Mouse (Mus musculus): Measurements from ENCODE around the gene 9330161L09Rik. TPM values are rescaled to one million over a fixed set of nuclear protein-coding genes. Genes with fewer than 3 reads are reported as not detected.
"Not testable (repeated sequence)": the region's sequence is repeated elsewhere in the genome, so short reads cannot be mapped to it uniquely, and the experiment has no call there.

Gene 9330161L09Rik
- total RNA-seq (2021): 1 to 10 TPM; 1.2 to 1.6 TPM
- long read RNA-seq, experiment 1: 0 reads
- long read RNA-seq, experiment 2: 0 reads

DNA sequence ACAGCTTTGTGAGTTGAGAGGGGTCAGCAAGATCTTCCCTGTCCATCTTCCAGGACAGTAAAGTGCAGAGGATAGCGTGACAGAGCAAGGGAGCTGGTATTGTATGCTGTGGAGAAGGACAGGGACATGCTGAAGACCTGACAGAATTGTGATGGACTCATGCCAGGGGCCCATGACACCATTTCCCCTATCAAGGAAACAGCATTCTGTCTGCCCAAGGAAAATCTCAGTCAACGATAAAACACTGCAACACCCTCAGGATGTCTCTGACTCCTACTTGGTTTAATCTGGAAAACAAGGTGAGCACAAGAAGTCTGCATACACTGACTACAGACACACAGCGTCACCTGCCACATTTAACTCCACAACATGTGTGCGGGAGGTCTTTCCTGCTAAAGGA lies at the start of gene 9330161L09Rik:
Gene 9330161L09Rik, minus strand, starts transcription at position 101 of the 400 bp plus-strand sequence.
- no peak for DNase-seq

DNA sequence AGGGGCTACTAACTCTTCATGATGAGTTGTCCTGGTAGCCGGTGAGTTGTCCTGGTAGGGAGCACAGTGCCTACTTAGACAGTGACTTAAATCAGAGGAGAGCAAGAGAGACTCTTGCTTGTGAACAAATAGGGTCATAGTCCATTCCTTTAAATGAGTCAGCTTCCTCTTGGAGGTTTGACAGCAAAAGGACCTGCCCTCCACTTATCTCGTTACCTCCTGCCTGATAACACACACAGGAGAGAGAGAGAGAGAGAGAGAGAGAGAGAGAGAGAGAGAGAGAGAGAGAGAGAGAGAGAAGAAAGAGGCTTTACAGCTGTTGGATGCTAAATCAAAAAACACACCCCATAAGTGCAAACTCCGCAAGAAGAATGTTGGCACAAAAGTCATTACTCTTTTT lies 49.5 kb upstream of the 9330161L09Rik start, which contains the start of gene Ifi27l2b:
Gene Ifi27l2b, minus strand, starts transcription at position 84 of the 400 bp plus-strand sequence.
- DNase-seq: no peak

DNA sequence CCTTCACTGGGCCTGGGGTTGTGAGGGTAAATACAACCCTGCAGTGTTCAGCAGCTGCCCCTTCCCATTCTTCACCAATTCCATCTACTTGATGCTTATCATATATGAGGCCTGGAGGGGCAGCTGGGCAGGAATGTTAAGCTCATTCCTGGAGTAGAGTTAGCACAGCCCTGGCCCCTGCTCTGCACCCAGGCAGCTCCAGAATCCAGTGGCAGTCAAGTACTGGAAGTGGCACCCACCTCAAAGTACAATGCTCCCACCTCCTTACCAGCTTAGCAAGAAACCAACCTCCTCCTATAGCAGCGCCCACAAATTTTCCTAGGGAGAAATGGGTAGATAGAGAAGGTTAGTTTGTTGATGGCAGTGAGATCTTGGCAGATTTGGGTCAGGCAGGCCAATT lies 49.1 kb upstream of the 9330161L09Rik start:
- not testable (repeated sequence) for DNase-seq

DNA sequence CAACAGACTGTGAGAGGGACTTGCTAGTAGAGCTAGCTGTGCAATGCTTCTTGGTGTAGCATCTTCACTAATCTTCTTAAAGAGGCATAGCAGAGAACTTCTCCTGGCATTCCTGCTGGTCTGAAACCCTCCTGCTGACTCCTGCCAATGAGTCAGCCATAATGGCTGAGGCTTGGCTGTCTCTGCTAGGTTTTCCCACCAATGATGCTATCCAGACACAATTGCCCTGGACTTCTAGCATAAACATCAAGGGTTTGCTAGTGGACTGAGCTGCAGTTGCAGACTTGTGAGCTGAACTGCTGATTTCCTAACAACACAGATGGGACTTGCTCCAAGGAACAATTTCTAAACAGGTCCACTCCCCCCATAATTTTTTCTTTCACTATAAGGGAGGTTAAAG lies 45.7 kb upstream of the 9330161L09Rik start:
- no peak for DNase-seq

DNA sequence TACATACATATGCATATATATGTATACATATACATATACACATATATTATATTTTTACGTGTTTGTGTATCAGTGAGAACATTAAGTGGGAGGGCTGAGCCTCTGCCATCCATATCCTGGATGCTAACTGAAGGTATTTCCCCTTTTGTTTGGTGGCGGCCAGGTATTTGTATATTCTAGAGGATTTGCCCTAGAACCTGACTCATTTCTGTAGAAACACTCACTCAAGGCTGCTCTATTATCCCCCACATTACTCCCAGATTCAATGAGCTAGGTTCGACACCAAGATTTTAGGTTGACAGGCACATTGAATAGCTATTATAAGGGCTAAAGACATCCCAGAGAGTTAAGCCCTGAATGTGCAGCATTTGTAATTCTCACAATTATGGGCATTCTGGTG lies 37.4 kb upstream of the 9330161L09Rik start:
- no peak for DNase-seq

DNA sequence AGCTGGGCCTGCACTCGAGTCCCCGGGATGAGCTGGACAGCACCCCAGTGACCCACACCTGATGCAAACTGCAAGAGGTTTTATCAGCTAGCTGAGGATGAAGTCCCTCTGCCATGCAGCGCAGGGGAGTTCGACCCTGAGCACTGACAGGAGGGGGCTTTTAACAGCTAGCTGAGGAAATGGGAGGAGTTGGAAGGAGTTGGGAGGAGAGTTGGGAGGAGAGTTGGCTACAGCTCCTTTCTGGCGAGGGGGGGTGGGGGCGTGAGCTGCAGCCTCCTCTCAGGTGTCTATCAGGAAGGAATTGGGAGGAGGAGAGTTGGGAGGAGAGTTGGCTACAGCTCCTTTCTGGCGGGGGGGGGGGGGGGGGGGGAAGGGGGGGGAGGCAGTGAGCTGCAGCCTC lies 36.6 kb upstream of the 9330161L09Rik start:
- peak in 1 of 2 experiments; percentile 30 for DNase-seq

DNA sequence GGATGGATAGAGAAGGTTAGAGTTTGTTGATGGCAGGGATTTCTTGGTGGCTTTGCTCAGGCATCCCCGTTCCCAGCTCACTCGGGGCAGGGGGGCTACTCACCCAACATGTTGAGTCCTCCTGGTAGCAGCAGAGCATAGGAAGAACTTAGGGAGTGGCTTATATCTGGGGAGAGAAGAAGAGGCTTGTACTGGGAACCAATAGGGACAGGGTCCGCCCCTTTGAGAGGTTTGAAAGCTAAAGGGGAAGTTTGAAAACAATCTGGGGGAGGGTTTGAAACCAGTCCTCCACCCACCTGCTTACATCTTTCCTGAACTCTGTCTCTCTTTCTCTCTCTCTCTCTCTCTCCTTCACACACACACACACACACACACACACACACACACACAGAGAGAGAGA lies 35.9 kb upstream of the 9330161L09Rik start, which contains the start of gene Ifi27l2a:
Gene Ifi27l2a, minus strand, starts transcription at position 157 of the 400 bp plus-strand sequence.
- peak; percentile 51 to 68 for DNase-seq

DNA sequence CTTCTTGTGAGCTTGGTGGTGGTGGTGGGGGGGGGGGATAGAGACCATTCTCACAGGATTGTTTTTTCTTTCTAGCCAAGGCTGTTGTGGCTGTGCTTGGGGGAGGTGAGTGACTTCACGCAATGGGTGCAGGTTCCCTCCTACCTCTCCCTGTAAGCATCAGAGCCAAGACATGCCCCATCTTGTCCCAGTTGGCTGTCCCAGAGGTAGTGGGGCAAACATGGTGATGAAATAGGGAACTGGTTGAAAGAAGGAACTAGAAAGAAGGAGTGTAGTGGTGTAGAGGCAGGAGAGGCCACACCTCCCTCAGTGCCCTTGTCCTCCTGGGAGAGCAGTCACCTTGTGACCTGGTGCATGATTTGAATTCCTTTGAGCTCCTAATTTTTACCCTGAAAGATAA lies 30.0 kb upstream of the 9330161L09Rik start:
- DNase-seq: no peak

DNA sequence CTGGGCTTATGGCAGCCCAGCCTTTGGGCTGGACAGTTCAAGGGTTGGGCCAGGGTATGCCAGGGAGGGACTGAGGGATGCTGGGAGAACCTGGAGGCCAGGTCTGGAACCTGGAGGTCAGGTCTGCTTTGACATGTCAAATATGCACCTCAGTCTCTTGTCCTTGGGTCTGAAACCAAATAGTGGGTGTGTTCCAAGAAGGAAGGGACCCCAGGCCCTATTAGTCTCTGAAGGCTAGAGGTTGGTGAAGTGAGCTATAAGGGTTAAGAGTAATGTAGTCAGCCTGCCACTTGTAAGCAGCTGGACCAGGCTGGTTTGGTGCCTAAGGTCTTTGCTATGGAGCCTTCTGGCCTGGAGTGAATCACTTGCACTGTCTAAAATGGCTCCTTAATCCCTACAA lies 27.2 kb upstream of the 9330161L09Rik start:
- no peak for DNase-seq

DNA sequence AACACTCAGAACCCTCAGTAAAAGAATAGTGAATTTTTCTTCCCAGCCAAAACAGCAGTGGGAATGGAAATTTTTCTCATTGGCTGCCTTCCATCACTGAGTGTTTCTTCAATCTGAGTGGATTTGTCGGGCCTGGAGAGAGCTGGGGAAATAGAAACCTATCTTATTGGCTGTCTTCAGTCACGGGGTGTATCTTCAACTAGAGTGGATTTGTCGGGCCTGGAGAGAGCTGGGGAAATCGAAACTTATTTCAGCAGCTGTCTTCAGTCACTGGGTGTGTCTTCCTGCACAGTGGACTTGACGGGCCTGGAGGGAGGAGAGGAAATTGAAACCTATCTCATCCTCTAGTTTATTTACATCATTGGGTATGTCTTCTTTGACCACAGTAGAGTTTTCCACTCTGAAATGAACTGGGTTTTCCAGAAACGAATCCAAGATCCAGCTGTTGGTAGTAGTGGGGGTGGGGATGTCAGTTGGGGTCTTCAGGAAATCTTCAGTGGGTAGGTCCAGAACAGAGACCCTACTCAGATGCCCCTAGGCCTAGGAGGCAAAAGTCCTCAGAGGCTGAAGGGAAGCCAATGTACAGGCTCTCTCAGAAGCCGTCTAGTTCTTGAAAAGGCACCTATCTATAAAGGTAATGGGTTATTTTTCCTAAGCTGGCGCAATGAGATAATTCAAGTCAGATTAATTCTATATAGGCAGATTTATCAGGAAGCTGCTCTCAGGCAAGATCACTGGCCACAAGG lies 26.5 kb upstream of the 9330161L09Rik start, which contains the start of gene Ifi27:
Gene Ifi27, plus strand, starts transcription at position 226 of the 746 bp plus-strand sequence.
- peak; percentile 90 to 96 for DNase-seq

DNA sequence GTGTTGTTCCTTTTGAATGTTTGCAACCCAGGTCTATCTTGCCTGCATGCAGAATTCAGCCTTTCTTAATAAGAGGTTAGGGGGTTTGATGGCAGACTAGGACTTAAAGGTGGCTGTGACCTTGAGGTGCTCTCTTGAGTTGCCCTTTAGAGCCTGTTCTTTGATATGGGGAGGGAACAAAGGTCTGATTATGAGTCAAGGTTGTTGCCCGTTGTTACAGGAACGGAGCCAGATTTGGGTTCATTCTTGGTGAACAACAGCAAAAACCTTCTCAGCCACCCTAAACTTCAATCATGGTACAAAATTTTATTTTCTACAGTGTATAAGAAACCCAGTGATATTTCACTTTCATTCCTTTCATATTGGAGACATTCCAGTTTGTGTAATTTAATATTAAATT lies 25.8 kb upstream of the 9330161L09Rik start:
- DNase-seq: peak in 1 of 2 experiments; percentile 40

DNA sequence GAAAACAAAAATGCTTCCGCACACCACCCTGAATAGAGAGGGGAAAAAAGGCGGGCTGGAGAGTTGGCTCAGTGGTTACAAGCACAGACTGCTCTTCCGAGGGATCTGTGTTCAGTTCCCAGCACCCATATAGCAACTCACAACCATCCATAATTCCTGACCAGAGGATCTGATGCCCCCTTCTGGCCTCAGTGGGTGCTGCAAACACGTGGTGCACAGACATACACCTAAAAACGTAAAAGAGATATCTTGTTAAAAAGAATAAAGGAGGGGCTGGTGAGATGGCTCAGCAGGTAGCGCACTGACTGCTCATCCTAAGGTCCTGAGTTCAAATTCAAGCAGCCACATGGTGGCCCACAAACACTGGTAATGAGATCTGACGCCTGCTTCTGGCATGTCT lies 19.1 kb upstream of the 9330161L09Rik start:
- DNase-seq: no peak

DNA sequence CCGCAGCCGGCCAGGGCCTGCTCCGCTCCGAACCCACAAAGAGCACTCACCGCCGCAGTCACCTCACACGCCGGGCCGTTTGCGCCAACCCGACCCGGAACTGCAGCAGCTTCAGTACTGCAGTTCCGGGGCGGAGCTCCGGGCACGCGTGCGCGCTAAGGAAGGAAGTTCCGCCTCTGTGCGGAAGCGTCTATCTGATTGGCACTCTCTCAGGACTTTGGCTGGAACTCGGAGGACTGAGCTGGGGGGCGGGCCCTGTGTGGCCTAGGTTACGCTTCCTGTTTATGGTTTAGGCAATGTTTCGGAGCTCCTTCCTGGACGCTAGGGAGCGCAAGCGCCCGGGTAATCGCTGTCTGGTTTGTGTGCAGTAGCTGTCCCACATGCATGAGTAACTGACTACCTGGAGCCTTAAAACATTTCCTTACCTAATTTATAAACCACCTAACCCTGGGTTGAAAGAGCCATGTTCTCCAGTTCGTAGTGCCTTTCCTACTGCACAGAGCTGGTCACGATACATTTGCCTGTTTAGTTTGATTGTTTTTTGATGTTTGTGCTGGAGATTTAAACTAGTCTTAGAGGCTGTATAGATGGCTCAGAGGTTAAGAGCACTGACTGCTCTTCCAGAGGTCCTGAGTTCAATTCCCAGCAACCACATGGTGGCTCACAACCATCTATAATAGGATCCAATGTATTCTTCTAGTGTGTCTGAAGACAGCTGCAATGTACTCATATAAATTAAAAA lies 18.3 kb upstream of the 9330161L09Rik start, which contains the start of gene Ddx24:
Gene Ddx24, minus strand, starts transcription at position 102 of the 742 bp plus-strand sequence.
- peak; percentile 98 to 99 for DNase-seq

DNA sequence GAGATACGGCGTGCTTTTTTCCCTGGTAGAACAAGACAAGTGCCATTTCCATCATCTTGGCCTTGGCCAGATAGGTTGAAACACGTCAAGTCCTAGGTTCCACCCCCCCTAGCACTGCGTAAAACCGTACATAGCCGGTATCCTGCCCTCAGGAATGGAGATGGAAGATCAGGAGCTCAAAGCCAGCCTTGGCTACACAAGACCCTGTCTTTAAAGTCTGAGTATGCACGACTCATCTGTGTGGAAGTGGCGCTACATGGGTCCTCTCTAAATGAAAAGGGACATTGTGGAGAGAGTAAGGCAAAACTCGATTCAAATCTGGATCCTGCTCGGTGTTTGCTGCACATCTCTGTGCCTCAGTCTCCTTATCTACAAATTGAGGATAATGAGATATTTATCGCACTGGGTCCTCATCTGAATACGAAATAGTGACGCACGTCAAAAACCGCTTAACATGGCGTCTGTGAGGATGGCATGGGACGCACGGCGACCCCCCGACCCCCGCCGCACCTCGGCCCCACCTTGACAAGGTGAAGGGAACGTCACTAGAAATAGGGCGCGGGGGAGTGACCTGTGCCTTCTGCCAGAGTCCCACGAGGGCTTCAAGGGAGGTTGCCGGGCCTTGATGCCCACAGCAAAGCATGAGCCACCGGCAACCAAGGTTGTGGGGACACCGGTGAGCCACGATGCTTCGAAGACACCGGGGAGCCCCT lies 17.6 kb upstream of the 9330161L09Rik start:
- no peak for DNase-seq

DNA sequence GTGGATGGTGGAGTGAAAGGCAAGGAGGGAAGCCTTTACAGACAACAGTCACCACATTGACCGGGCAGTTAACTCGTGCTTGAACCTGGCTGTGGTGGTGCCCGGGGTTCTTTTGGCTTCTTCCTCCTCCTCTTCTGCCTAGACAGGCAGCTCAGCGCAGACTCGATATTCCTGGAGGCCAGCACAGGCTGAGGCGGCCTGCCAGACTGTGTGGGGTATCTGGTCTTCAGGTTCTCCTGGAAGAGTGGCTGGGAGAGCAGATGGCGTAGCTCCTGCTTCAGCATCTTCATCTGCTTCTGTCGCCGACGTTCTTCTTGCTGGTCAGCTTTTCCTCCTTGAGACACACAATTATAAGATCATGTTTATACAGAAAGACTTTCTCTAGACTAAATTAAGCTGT lies 524 bp upstream of the 9330161L09Rik start:
- DNase-seq: no peak

DNA sequence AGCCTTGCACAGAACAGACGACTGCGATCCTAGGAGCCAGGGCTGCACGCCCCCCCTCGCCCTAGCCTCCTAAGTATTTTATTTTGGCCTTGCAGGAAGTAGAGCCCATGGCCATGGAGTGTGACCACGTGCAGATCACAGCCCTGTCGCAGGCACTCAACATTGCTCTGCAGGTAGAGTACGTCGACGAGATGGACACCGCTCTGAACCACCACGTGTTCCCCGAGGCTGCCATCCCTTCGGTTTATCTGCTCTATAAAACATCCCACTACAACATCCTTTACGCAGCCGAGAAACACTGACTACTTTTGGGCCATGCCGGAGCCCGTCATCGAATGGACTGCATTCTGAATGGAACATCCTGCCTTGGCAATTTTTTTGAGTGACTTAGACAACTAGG lies 3.5 kb downstream of the 9330161L09Rik start:
- DNase-seq: no peak

DNA sequence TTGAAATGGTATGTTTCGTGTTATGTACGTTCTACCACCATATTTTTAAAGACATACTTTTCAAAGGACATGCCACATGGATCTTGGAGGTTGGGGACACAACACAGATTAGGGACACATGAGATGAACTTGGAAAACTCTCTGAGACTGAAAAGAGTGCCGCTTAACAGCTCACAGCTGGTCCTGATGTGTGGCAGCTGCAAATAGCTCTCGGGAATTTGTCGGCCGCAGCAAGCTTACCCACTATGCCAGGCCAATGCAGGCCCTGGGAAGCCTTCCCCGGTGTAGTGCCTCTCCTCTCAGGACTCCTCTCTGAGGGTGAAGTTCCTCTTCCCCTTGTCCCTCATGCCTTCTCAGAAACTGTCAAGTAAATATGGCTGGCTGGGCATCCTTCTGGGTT lies 10.9 kb downstream of the 9330161L09Rik start:
- no peak for DNase-seq

DNA sequence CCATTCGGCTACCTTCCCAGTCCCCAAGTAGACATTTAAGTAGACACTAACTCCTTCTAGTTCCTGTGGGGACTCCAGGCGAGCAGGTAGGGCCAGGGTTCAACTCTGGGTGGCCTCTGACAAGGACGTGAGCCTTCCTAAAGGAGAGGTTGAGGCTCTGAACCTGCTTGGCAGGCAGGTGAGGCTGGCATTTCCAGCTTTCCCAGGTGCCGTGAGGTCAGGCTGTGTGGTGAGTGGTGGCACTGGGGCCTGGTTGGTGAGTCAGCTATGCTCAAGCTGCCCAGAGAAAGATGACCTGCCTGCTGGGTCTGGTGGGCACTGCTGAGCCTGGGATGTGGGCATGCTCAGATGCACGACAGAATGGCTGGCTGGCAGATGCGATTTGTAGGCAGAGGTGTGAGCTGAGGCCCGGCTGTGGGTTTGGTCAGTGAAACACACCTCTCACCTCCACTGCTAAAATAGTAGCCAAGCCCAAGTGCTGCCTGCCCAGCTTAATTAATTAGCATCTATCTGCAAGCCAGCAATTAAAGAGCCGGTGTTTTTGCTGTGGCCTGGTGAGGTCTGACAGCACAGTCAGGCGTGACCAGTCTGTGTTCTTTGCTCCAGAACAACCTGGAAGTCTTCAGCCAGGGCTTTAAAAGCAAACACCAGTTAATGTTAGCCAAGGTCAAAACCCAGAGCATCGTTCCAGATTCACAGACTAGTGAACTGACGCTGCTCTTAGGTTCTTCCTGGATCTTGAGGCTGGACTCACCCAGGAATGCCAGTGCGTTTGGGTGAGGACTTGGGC lies 11.9 kb downstream of the 9330161L09Rik start:
- DNase-seq: no peak

DNA sequence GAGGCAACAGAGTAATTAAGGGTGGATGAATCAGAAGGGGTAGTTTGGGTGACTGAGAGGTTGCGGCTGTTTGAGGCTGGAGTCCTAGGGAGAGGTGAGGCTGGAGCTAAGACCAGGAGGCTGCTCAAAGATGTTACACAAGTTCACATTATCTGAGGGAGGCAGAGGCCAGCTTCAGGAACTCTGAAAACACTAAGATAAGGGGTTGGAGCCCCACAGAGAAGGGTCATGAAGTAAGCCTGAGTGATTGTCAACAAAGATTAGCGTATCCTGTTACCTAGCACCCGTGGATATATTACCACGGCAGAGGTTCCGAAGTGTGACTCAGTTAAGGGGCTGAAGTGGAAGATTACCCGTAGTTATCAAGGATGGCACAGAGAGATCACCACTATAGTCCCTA lies 14.1 kb downstream of the 9330161L09Rik start:
- no peak for DNase-seq

DNA sequence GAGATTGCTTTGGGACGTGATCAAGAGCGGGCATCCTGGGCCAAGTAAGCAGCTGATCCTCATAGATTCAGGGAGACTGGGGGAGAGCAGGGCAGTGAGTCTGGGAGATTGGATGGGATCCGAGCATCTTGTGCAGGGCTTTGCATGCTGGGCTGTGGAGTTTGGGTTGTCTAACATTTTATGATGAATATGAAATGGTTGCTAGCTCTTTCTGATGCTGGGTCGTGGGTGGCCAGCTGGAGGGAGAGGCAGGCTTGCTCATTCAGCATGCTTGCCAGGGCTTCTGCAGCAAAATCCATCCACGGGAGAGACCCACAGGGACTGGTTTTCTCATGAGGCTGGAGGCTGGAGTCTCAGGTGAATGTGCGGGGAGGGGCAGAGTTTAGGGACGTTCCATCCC lies 16.5 kb downstream of the 9330161L09Rik start:
- no peak for DNase-seq

DNA sequence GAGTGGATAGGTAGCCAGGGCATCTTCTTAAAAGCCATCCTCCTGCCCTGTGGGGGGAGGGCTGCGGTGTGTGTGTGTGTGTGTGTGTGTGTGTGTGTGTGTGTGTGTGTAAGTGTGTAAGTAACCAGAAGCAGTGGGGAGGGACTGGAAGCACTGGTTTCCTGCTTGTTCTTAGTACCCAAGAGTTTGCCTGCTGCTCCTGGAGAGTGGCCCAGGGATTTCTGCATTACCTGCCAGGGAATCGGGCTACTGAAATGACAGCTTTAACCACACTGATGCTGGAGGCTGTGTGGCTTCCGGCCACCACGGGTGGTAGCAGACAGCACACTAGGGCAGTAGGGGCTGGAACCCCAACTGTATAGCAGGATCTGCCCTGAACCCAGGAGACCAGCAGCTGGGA lies 17.6 kb downstream of the 9330161L09Rik start:
- DNase-seq: no peak

DNA sequence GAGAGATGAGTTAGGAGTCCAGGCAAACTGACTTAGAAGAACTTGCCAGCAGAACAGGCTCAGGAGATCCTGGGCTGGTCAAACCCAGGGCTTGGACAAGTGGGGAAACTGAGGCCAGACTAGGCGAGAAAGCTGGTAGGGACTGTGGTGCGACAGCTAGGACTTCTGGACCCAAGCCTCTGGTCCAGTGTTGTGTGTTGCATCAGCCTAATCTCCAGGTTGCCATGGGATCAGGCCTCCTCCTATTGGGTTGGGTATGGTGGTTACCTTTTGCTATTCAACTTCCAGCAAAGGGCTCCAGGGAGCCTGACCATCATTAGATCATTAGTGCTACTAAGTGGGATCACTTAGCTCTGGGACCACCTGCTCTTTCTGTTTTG lies 18.3 kb downstream of the 9330161L09Rik start:
- no peak for DNase-seq
